Mouse (Mus musculus): Measurements from ENCODE around the gene Psg16. TPM values are rescaled to one million over a fixed set of nuclear protein-coding genes. Genes with fewer than 3 reads are reported as not detected.

Psg16 gene
- under 1 TPM in 1 of 2 experiments, not detected in 1; 0.08 TPM for total RNA-seq (2021)
- long read RNA-seq, experiment 1, result 0 reads
- long read RNA-seq, experiment 2, result 0 reads

DNA sequence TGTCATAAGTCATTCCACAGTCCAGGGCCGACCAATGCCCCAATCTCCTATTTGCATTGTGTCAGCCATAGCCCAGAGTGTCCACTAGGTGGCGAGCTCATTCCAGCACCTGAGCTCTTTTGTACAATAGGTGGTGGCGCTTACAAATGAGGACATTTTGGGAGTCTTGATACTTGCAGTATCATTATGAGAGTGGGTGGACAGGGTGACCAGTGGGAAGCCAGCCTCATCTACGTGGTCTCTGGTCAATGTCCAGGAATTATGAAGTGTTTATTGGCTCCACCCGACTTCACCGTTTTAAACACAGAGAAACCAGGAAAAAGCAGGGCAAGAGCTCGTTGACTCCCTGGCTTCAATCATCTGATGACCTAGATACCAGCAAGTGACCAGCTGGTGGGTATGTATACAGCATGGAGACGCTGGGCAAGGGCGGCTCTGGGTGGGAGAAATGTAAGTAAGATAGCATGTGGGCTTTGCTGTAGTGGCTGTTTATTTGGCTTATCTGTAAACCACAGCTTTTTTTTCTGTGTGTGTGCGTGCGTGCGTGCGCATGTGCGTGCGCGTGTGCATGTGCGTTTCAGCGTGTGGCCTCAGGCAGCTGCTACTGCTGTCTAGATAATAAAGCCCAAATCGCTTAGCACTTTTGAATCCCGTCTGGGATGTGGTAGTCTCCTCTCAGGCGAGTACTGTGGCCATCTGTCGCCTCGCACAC, at the start of gene Psg16:
TSS of gene Psg16 (plus strand) at position 137 of the 712 bp plus-strand sequence.
- peak; percentile 39 to 75 for DNase-seq

DNA sequence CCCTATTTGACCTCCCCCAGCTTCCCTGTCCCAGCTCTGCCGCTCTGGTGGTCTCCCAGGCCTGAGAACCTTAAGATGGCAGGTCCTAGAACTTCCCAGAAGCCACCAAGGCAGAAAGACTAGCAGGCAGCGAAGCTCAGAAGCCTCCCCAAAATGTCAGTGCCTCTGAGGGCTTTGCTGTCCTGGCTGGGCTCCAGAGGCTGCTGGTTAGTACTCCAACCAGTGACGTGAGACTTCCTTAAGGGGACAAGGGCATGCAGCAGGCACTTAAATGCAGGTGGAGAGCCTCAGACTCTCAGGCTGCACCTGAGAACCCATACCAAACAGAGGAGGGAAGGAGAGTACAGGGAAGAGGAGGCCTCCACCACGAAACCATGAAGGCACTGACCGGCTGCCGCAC, 49.7 kb upstream of the Psg16 start:
- DNase-seq, result peak; percentile 47 to 57

DNA sequence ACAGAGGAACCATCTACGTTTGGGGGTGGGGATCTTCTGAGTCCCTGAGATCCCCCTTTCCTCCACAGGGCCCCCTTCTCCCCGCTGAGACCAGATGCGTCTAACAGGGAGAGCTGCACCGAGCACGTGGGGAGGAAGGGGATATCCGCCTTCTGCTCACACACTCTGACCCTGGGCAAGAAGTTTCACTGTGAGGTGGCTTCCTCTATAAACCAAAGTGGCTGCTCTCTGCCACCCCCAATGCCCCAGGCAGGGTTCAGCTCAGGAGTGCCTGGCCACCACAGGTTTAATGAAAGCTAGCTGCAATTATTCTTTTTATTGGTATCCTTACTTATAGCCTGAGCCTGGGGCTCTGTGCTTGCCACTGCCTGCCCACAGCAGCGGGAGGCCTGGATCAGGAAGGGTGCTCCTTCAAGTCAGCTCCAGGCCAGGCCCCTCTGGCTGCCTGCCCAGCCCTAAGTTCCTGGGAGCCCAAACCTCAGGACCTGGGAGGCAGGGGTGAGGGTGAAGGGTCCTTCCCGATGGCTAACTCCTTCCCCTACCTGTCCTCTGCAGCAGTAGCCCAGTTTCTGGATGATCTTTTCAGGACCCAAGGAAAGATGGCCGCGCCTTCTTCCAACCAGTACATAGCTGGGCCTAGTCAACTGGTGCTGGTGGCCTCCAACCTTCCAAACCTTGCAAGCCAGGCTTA, 48.9 kb upstream of the Psg16 start:
- DNase-seq, result peak in 1 of 2 experiments; percentile 60

DNA sequence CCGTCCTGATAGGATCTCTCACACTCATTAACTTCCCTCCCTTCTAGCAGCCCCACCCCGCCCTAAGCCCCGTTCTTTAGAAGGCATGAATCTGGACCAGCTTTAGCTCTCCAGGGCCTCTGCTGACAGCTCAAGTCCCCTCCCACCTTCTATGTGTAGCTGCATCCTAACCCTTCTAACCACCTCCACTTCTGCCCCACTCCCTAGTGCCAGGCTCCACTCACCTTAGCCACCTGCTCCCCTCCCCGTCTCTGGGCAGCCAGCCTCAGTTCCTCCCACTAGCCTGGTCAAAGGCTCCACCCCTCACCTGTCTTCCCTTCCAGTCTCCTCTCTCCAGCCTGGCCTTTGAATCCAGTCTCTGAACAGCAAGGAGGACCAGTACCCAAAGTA, 48.3 kb upstream of the Psg16 start:
- no peak for DNase-seq

DNA sequence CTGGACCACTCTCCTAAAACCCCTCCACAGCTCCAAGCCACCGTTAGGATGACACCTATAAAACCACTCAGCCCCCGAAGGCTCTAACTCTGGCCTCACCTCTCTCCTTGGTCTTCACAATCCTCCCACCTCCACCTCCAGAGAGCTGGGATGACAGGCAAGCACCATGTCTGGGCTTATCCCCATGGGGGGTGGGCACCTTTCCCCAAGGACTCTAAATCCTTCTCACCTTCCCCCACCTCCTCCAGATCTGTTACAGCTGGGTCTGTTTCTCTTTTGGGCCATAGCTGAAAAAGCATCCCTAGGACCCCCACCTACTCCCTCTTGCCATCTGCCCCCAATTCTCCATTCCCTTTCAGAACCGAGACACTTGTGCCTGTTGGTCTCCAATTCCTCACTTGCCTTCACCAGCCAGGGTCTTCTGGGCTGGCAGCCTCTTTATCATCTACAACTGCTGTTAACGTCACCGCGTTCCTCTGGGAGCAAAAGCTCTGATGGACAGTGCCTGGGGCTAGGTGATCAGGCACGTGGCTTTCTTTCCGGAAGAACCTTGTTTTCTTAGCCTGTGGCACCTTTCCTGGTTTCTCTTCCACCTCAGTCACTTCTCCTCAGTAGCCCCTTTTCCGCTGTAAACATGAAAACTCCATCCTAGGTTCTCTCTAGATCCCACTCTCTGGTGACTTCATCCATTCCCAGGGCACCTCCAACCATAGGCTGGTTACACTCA, 47.8 kb upstream of the Psg16 start:
- DNase-seq, result no peak

DNA sequence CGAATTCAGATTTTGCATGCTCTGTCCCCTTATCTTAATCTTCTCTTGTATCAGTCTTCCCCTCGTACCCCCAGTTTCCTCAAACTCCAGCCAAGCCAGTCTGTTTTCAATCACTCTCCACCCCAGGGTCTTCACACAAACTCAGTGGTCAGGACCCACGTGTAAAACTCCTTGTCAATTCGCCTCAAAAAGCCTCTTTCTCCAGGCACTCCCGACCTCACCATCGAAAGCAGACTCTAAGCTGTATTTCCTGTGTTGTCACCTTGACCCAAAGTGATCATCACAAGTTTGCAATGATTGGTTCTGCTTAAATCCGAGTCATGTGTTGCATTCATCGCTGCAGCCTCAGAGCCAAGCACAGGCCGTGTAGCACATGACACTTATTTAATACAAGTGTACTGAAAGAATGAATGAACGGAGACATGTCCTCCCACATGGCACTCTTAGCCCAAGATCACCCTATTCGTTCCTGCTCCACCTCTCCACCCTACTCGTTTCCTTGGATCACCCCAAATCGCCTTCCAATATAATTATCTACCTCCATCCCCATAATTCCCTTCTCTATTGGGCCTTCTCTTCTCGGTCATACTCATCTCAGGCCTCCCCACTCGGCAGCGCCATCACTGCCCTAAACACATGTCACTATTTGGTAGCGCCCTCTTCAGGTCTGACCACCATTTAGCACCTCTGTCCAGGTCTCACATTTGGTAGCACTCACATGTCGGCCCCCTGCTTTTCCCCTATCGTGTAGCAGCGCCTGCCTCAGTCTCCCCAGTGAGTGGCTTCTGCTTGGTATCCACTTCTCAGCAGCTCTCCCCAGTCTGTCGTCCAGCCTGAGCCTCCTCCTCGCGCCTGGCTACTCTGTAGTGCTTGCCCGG, 46.9 kb upstream of the Psg16 start:
- no peak for DNase-seq

DNA sequence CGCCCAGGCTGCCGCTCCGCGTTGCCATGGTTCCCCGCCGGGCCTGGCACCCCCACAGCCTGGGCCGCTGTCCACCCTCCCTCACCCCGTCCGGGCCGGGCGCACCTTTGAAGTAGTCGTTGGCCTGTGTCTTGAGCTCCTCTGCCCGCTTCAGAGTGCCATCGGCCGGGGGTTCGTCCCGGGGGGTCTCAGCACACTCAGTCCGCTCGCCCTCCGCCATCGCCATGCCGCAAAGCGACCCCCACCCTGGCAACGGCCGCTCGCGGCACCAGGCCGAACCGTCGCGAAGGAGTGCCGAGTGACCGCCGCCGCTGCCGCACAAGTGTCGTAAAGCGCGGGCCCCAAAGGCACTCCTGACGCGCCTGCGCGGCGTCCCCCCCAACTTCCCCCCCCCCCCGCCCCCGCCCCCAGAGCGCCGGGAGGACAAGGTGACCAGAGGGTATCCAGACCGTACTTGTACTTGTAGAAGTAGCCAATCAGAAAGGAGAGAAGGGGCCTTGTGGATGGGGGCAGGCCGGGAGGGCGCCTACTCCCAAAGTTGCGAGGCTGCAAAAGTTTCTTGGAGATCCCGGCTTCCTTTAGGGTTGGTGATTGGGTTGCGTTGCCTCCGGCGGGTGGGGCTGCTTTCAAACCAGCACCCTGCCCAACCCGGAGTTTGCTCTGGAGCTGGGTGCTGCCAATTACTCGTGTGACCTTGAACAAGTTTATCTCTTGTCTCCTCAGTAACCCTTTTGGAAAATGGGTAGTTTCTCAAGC, 46.1 kb upstream of the Psg16 start, which contains the start of gene Ppp5c:
TSS of gene Ppp5c (minus strand) at position 337 of the 756 bp plus-strand sequence.
- peak; percentile 89 to 92 for DNase-seq

DNA sequence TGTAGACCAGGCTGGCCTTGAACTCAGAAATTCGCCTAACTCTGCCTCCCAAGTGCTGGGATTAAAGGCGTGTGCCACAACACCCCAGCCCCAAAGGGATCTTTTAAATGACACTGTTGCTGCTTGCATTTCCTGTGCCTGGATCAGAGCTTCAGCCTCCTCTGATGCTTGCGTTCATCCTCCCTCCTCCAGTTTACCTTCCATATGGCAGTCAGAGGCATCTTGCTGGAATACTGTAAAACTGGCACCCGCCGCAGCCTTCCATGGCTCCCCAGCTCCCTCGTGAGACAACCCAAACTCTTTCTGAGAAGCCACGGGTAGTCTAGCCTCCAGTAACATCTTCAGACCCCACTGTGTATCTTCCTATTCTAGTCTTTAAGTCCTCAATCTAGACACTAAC, 44.9 kb upstream of the Psg16 start:
- no peak for DNase-seq

DNA sequence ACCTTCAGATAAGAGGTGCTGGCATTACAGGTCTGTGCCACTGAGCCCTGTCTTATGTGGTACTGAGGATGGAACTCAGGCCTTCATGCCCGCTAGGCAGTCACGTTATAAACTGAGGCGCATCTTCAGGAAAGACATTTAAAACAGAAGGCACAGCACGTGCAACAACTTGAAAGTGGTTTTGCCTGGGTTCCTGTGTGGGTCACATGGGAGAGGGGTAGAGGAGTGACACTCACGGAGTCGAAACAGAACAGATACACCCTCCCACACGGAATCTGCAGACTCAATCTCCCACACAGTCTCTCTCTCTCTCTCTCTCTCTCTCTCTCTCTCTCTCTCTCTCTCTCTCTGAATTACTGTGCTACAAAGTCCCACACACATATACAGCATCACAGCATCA, 43.6 kb upstream of the Psg16 start:
- DNase-seq, result no peak

DNA sequence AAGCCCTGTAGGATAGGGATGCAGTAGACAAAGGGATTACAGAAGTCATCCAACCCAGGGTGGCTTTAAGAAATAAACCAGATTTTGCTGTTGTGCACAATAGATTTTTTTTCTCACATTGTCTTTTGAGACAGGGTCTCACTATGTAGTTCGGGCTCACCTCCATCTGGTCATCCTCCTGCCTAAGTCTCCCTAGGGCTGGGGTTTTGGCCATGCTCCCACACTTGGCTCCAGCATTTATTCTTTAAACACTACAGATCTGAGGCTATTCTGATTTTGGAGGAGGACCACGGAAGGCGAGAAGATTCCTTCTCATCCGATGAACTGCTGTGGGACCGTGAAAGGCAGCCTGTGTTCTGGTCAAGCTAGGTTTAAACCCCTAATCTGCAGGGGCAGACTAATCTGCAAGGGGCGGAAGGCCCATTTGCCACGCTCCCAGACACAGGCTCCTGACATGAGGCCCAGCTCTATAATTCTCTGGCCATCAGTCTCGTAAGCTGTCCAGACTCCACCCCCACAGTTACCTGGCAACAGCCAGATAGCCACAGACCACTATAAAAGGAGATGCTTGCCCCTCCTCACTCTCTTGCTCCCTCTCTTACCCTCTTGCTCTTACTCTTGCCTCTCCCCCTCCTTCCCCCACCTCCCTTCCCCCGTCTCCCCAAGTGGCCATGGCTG, 35.7 kb upstream of the Psg16 start:
- DNase-seq, result no peak

DNA sequence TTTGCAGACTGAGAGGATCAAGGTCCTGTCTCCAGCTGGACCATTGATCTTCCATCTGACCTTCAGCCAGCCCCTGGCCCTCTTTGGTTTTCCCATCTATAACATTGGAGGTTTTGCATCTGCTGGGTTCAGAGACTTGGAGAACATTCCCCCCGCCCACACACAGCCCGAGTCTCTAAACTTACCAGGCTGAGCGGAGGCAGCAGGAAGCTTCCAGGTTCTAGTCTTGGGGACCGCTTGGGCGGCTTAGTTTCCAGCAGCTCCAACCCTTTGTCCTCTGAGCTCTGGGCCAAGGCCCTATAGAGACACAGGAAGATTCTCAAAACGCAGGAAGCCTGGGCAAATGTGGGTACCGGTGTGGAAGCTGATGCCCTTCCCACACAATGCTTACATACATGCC, 34.5 kb upstream of the Psg16 start:
- DNase-seq, result no peak

DNA sequence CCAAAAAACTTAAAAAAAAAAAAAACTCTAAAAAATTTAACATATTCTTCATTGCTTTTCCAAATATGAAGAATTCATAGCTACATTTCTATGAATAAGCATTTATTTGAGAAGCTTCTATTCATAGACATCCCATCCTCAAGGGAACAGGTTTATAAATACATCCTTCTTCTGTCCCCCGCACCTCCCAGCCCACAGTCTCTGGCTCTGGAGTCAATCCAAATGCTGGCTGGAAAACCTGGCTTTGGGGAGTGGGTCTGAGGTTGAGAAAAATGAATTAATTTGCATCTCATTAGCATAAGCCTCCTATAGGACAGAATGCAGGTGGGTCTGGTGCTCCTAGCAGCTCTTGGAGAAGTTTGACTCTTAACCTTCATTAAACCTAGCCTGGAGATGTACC, 28.1 kb upstream of the Psg16 start:
- DNase-seq, result no peak

DNA sequence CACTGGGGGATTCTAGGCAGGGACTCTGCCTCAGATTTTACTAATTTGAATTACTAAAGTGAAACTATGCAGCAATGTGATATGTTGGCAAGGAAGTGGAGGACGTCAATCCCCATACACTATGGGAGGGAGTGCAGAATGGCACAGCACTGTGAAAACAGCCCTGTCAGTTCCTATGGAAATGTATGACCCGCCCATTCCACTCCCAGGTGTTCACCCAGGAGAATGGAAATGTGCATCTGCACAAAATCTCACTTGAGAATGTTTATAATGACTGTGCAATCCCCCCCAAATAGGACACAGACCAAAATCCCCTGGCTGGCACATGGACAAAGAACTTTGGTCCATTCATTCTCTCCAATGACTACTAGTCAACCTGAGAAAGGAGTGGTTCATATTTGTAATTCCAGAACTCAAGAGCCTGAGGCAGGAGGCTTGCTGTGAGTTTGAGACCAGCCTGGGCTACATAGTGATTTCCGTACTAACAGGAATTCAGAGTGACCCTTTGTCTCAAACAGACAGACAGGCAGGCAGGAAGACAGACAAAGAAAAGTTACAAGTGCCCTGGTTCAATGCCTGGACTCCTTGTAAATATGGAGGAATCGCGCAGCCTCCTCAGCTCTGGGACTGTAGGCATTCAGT, 26.7 kb upstream of the Psg16 start:
- no peak for DNase-seq

DNA sequence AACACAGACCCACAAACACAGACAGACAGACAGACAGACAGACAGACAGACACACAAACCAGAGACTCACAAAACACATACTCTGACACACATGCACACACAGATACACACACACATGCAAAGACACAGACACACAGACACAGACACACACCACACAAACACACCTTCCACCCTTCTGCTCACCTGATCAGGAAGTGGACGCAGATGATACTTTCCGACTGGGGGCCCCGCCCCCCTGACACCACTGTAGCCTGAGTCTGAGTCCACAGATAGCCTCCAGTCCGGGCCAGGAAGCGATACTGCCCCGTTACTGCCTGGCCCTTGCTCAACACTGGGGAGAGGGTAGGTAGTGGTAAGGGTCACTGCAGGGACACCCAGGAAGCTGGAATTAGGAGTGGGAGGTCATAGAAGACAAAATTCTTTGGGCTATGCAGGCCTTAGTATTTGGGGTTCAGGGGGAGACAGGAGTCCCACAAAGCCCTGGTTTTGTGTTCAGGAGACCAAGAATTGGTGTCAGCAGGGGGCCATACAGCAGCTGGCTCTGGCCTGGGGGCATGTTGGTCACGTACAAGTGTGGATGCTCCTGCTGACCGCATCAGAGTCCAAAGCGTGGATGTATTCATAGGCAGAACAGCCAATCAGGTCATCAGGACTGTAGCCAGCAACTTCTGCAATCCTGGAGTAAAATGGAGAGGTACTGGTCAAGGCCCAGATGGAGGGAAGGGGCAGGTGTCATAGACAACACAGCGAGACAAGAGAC, 25.2 kb upstream of the Psg16 start:
- no peak for DNase-seq

DNA sequence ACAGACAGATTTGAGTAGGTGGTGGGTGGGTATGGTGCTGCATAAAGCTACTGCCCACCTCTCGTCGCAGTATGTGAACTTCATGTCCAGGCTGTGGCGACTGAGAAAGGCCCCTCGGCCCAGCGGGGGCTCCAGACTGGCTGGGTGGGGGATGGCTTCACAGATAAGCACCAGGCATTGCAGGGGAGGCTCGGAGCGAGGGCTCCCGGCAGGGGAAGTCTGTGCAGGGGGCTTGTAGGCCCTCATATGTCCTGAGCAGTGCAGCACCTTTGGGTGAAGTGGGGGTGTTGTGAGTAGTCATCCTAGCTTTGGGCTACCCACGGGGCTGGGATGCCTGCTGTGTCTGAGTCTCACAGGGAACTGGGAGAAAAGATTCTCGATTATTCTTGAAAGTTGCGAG, 23.3 kb upstream of the Psg16 start:
- no peak for DNase-seq

DNA sequence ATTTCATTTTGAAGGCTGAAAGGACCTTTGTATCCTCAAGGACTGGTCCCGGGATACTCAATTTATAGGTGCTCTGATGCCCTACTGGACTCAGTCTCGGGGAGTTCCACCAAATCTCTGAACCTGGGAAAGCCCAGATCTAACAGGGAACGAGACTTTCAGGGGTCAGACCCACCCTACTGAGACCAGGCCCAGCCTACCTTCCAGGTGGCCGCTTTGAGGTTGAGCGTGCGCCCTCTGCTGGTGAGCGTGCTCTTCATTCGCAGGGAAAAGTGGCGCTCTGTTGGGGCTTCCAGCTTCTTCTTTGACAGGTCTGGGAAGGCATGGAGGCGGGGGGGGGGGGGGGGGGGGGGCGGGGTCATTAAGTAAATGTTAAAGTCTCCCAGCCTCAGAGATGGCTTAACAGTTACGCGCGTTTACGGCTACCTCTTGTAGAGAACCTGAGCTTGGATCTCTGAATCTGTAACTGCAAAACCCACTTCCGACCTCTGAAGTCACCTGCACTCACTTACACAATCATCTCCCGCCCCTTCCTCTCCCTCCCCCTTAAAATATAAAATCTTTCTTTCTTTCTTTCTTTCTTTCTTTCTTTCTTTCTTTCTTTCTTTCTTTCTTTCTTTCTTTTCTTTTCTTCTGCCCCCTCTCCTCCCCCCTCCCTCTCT, 22.8 kb upstream of the Psg16 start:
- peak; percentile 65 to 84 for DNase-seq

DNA sequence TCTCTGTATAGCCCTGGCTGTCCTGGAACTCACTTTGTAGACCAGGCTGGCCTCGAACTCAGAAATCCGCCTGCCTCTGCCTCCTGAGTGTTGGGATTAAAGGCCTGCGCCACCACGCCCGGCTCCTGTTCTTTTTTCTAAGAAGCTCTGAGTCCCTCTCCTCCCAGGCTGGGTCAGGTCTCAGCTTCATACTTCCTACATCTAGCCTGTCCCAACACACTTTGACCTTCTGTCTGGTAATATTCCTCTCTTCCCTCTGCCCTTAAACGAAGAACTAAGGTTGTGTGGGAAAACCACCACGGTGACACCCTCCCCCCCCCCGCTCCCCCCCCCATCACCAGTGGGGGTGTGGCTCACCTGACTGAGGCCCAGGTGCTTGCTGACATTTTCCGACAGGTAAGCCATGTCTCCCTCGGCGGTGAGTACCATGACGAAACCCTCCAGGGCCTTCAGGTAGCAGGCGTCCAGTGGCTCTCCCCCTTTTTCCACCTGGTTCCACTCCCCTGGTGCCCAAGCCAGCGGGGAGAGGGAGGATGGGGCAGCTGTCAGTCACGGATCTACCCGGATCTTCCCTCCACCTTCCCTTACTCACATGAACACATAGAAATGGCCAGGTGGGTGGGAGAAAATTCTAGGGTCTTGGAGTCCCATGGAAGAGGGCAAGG, 19.4 kb upstream of the Psg16 start:
- no peak for DNase-seq

DNA sequence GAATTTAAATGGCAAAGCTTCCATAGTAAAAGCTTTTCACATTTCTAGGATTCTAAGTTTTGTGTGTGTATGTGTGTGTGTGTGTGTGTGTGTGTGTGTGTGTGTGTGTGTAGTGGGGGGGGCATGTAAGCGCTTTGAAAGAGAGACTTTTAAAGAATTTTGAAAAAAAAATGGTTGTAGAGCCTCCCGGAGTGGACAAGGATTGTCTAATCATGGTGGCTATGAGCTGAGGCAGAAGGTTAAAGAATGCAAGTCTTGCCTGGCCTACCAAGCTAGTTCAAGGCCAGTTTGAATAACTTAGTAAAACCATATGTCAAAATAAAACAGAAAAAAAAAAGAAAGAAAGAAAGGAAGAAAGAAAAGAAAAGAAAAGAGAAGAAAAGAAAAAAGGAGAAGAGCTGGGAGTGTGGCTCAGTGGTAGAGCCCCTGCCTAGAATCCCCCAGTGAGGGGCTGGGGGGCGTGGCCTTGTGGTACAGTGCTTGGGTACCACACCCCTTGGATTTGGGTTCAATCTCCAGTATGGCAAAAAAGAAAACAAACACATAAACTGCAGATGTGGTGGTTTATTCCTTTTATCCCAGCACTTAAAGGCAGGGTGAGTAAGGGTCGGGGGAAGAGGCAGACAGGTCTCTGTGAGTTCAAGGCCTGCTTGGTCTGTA, 18.4 kb upstream of the Psg16 start:
- DNase-seq, result no peak

Data from heart, adult 18-20 months (tissue).